19 mouse cellular contexts compared by ENCODE assay signal in the genomic region with DNA sequence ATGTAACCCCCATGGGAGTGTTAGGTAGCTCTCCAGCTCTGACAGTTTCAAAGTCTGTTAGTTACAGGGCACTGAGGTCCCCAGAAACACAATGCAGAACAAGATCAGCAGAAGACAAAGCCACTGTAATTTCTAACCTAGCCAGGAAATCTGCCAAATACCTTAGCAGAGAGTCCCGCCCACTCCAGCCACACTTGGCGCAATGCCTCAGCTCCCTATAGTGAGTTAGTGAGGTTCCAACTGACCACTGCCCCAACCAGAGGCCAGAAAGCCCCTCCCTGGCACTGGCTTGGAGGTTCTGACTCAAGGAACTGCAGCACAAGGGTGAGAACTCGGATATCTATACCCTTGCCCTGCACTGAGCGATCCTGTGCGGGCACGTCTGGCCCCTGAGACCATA. TPM values are rescaled to one million over a fixed set of nuclear protein-coding genes. Genes with fewer than 3 reads are reported as not detected.
DNase-seq lines count a peak whose midpoint lies in the region; ATAC-seq and TF ChIP-seq lines count a peak whose summit lies in the region.
"Had no signal": no experiment of that assay in that cellular context is flagged by ENCODE, and none has a peak within 500 bp of the region (broad histone marks: within the 10 kb centered on the region; RNA-seq: fewer than 3 reads in every experiment).

No protein-coding gene starts in this region.

- H3K9ac ChIP-seq in kidney, embryonic 16.5 days (replicated peaks; ENCODE audit: low read length): no peak overlapping the region
- no peak overlapping the region for H3K9ac ChIP-seq in lung, postnatal 0 days (replicated peaks; ENCODE audit: low read depth)
- H3K9ac ChIP-seq: forebrain, embryonic 15.5 days; hindbrain, embryonic 14.5 days; liver, embryonic 14.5 days; neural tube, embryonic 12.5 days had no signal

- no peak for TF ChIP-seq CTCF in lung, postnatal 0 days (IDR thresholded peaks at IDR 0.05)

- no peak for TF ChIP-seq EP300 in lung, postnatal 0 days (IDR thresholded peaks at IDR 0.05)

- H3K4me3 ChIP-seq in kidney, embryonic 16.5 days (ENCODE audit: low read length): no peak overlapping the region
- no peak overlapping the region for H3K4me3 ChIP-seq in lung, postnatal 0 days (ENCODE audit: low read depth, low read length)
- H3K4me3 ChIP-seq: forebrain, embryonic 15.5 days; heart, embryonic 10.5 days; limb, embryonic 10.5 days; megakaryocyte, embryonic 14.5 days; neural tube, embryonic 12.5 days had no signal

- no peak overlapping the region for H3K27ac ChIP-seq in kidney, embryonic 16.5 days (ENCODE audit: low read length)
- H3K27ac ChIP-seq in lung, postnatal 0 days (ENCODE audit: low read length): peak overlapping the region; percentile 74
- H3K27ac ChIP-seq: forebrain, embryonic 15.5 days; heart, embryonic 10.5 days; hindbrain, embryonic 14.5 days; limb, embryonic 10.5 days; liver, embryonic 14.5 days; neural tube, embryonic 12.5 days had no signal

- H3K4me2 ChIP-seq in kidney, embryonic 16.5 days (replicated peaks; ENCODE audit: low read depth, low read length): no peak overlapping the region
- H3K4me2 ChIP-seq in lung, postnatal 0 days (replicated peaks; ENCODE audit: low read depth, low read length): no peak overlapping the region
- H3K4me2 ChIP-seq: forebrain, embryonic 15.5 days; hindbrain, embryonic 14.5 days; neural tube, embryonic 12.5 days had no signal

- peaks cover 14% of the 10 kb centered on the region; the same call in 1 of the 2 replicates for H3K36me3 ChIP-seq in kidney, embryonic 16.5 days (ENCODE audit: insufficient read depth, low read length)
- H3K36me3 ChIP-seq in lung, postnatal 0 days (ENCODE audit: insufficient read depth, low read length): no peaks in the 10 kb centered on the region
- H3K36me3 ChIP-seq: forebrain, embryonic 15.5 days; limb, embryonic 10.5 days; neural tube, embryonic 12.5 days had no signal

- H3K9me3 ChIP-seq in kidney, embryonic 16.5 days (ENCODE audit: low read length): no peaks in the 10 kb centered on the region
- no peaks in the 10 kb centered on the region for H3K9me3 ChIP-seq in lung, postnatal 0 days (ENCODE audit: low read length)
- H3K9me3 ChIP-seq: forebrain, embryonic 15.5 days; heart, embryonic 10.5 days; limb, embryonic 10.5 days; megakaryocyte, embryonic 14.5 days; neural tube, embryonic 12.5 days had no signal

- no peaks in the 10 kb centered on the region for H3K27me3 ChIP-seq in kidney, embryonic 16.5 days (ENCODE audit: insufficient read depth, low read length)
- no peaks in the 10 kb centered on the region for H3K27me3 ChIP-seq in lung, postnatal 0 days (replicated peaks; ENCODE audit: insufficient read depth, low read length)
- H3K27me3 ChIP-seq: forebrain, embryonic 15.5 days; neural tube, embryonic 12.5 days had no signal

- WGBS in kidney, embryonic 16.5 days: 86% methylated on average over 6 of the region's 6 CpGs
- 71% methylated on average over 6 of the region's 6 CpGs for WGBS in lung, postnatal 0 days

- peak; percentile 52 for DNase-seq in kidney, adult 18-20 months
- DNase-seq in MN1 (ENCODE audit: low spot score): peak; percentile 17
- peak; percentile 36 for DNase-seq in fat pad, adult 2 months (ENCODE audit: extremely low read depth, low read depth, low spot score)
- DNase-seq in lung, postnatal 0 days (ENCODE audit: low spot score): peak; percentile 51
- no peak for DNase-seq in testis, postnatal 14 days (ENCODE audit: low spot score)
- DNase-seq in gastrocnemius, adult 8-10 months (ENCODE audit: low spot score in 2 of 2): no peak
- DNase-seq: cerebellum, adult 11 months; gastrocnemius, postnatal 10 days; heart, postnatal 14 days; layer of hippocampus, postnatal 36 days had no signal

- H3K4me1 ChIP-seq in kidney, embryonic 16.5 days (ENCODE audit: insufficient read depth, low read length): peaks cover 3% of the 10 kb centered on the region
- H3K4me1 ChIP-seq in lung, postnatal 0 days (ENCODE audit: insufficient read depth, low read depth, low read length): peaks cover 14% of the 10 kb centered on the region

- no peak for ATAC-seq in kidney, embryonic 16.5 days (ENCODE audit: low FRiP score, low TSS enrichment)
- no peak for ATAC-seq in lung, postnatal 0 days
- ATAC-seq: forebrain, embryonic 15.5 days; intestine, postnatal 0 days had no signal

RNA-seq across cellular contexts. Expression of a gene that starts 11.1 kb away (rescaled TPM):
- polyA plus RNA-seq in kidney, embryonic 16.5 days (2015; fragmentation: Nextera tagmentation; extraction: Ambion mirVana): 21.4 and 22.2 TPM in 2 replicates
- polyA plus RNA-seq in lung, postnatal 0 days (2015; fragmentation: Nextera tagmentation; extraction: Ambion mirVana): 1.3 and 1.6 TPM in 2 replicates
- 1 to 10 TPM in 1 of 4 experiments, under 1 TPM in 3; 0.29 to 1.1 (median 0.46) TPM for total RNA-seq in gastrocnemius, adult 8-10 months (2022)

RNA-seq across cellular contexts. Expression of a gene that starts 28.0 kb away (rescaled TPM):
- 130 and 140 TPM in 2 replicates for polyA plus RNA-seq in kidney, embryonic 16.5 days (2015; fragmentation: Nextera tagmentation; extraction: Ambion mirVana)
- 61.2 and 64.7 TPM in 2 replicates for polyA plus RNA-seq in lung, postnatal 0 days (2015; fragmentation: Nextera tagmentation; extraction: Ambion mirVana)
- total RNA-seq in gastrocnemius, adult 8-10 months (2022): 10 to 100 TPM; 11.0 to 18.6 (median 15.5) TPM

RNA-seq across cellular contexts. Expression of a gene that starts 28.5 kb away (rescaled TPM):
- polyA plus RNA-seq in kidney, embryonic 16.5 days (2015; fragmentation: Nextera tagmentation; extraction: Ambion mirVana): 13.2 and 13.6 TPM in 2 replicates
- 5.4 and 7.2 TPM in 2 replicates for polyA plus RNA-seq in lung, postnatal 0 days (2015; fragmentation: Nextera tagmentation; extraction: Ambion mirVana)
- total RNA-seq in gastrocnemius, adult 8-10 months (2022): under 1 TPM; 0.20 to 0.31 (median 0.22) TPM
- polyA plus RNA-seq: neural tube, embryonic 12.5 days had no signal

RNA-seq across cellular contexts. Expression of a gene that starts 58.8 kb away (rescaled TPM):
- 30.3 and 33.2 TPM in 2 replicates for polyA plus RNA-seq in kidney, embryonic 16.5 days (2015; fragmentation: Nextera tagmentation; extraction: Ambion mirVana)
- polyA plus RNA-seq in lung, postnatal 0 days (2015; fragmentation: Nextera tagmentation; extraction: Ambion mirVana): 61.4 and 67.0 TPM in 2 replicates
- 1 to 10 TPM in 1 of 4 experiments, under 1 TPM in 2, not detected in 1; 0.27 to 1.4 (median 0.58) TPM for total RNA-seq in gastrocnemius, adult 8-10 months (2022)
- polyA plus RNA-seq: limb, embryonic 10.5 days had no signal

Comparison
In these comparisons a context has a peak if more than half of its experiments do, and no peak if none do; other contexts are left out.
1. DNase-seq: peak in kidney, adult 18-20 months (single experiment), MN1 (single experiment), fat pad, adult 2 months (single experiment) and lung, postnatal 0 days (single experiment); none in testis, postnatal 14 days (single experiment) and gastrocnemius, adult 8-10 months (0 of 2).